Mouse (Mus musculus) heart, postnatal 0 days (tissue): ENCODE measurements around the gene Dcaf17. TPM values are rescaled to one million over a fixed set of nuclear protein-coding genes. Genes with fewer than 3 reads are reported as not detected.

Source experiments
- ATAC-seq: fragments of 200-750 bp; cut with Nextera tagmentation; 2 replicates; pipeline ENCODE4 v1.8.0; 2017; ENCODE audit warnings: low read depth, moderate number of reproducible peaks, moderate library complexity; ENCODE audit not compliant: insufficient read depth
- DNase-seq: peaks from one replicate; pipeline ENCODE4 v3.0.0-alpha.2; 2016; ENCODE audit warnings: low spot score
- H3K27ac ChIP-seq: fragments of 300-500 bp; sonication (generic); 2 replicates; pipeline ENCODE4 v1.5.1; 2014; ENCODE audit warnings: low read depth, mild to moderate bottlenecking
- H3K27me3 ChIP-seq: fragments of 300-500 bp; sonication (generic); 2 replicates; pipeline ENCODE4 v1.6.1; 2014; ENCODE audit warnings: low read length, mixed read lengths; ENCODE audit not compliant: control insufficient read depth, insufficient read depth
- H3K36me3 ChIP-seq: fragments of 300-500 bp; sonication (generic); replicated peaks from 2 replicates; pipeline ENCODE4 v1.6.1; 2014; ENCODE audit warnings: low read length, mixed read lengths; ENCODE audit not compliant: control insufficient read depth, insufficient read depth
- H3K4me1 ChIP-seq: fragments of 300-500 bp; sonication (generic); 2 replicates; pipeline ENCODE4 v1.6.1; 2014; ENCODE audit warnings: antibody characterized with exemption; ENCODE audit not compliant: control insufficient read depth, insufficient read depth
- H3K4me2 ChIP-seq: fragments of 300-500 bp; sonication (generic); 2 replicates; pipeline ENCODE4 v1.6.1; 2014; ENCODE audit warnings: low read depth, mild to moderate bottlenecking, low read length, moderate library complexity
- H3K4me3 ChIP-seq: fragments of 300-500 bp; sonication (generic); 2 replicates; pipeline ENCODE4 v1.5.1; 2014; ENCODE audit warnings: low read depth, low read length
- H3K9ac ChIP-seq: fragments of 300-500 bp; sonication (generic); replicated peaks from 2 replicates; pipeline ENCODE4 v1.6.1; 2014; ENCODE audit warnings: low read depth, low read length, mixed read lengths
- H3K9me3 ChIP-seq: fragments of 300-500 bp; sonication (generic); replicated peaks from 2 replicates; pipeline ENCODE4 v1.6.1; 2016; ENCODE audit warnings: low read length; ENCODE audit not compliant: control insufficient read depth
- CTCF ChIP-seq: IDR thresholded peaks from 2 replicates; pipeline ENCODE4 v1.5.1; 2016; ENCODE audit warnings: antibody characterized with exemption, control low read depth, low read depth
- EP300 ChIP-seq: IDR thresholded peaks from 2 replicates; pipeline ENCODE4 v1.6.1; 2016; ENCODE audit warnings: antibody characterized with exemption, low read depth
- WGBS: fragments of 180-500 bp; shearing (Covaris S2); extraction: QIAGEN DNeasy Blood & Tissue Kit; methylation state at CpG from one replicate; pipeline ENCODE4 v1.1.7; 2014; 5-methylcytosine and 5-hydroxymethylcytosine counted together
- polyA plus RNA-seq: library from polyadenylated mRNA; unstranded; fragments of >200 nt; fragmentation: Nextera tagmentation; extraction: Ambion mirVana; gene quantifications from 2 replicates; pipeline ENCODE4 v1.2.1, GENCODE M21; 2015
- total RNA-seq: library from RNA; depleted of rRNA; stranded (reverse); fragments of >200 nt; gene quantifications from 2 replicates; pipeline ENCODE4 v1.2.3, GENCODE M21; 2014; ENCODE audit warnings: low replicate concordance

Dcaf17 gene
- total and polyA plus RNA-seq, 2 experiments from 2014 or later: 7.9 to 13.6 TPM

- no peak for TF ChIP-seq CTCF
- no peak for TF ChIP-seq EP300
- H3K9me3 ChIP-seq: no peaks in the 10 kb centered on the region
- no peak overlapping the region for H3K4me3 ChIP-seq
- no peak overlapping the region for H3K4me2 ChIP-seq
- DNase-seq: no peak
- H3K27me3 ChIP-seq: no peaks in the 10 kb centered on the region
- no peak overlapping the region for H3K9ac ChIP-seq
- WGBS: 77% methylated on average over 2 of the region's 2 CpGs
- H3K27ac ChIP-seq: no peak overlapping the region
- H3K4me1 ChIP-seq: peaks cover 26% of the 10 kb centered on the region
- no peaks in the 10 kb centered on the region for H3K36me3 ChIP-seq
- no peak for ATAC-seq
Observed at GRCm38 (mm10) chr2:71030663-71031062, 24.5 kb upstream of the Dcaf17 start.

- H3K27ac ChIP-seq: peak overlapping the region; percentile 16; the same call in 1 of the 2 replicates
- DNase-seq (no peak), ATAC-seq (0 out of 2 replicates have a peak, but pooled peaks have one; percentile 25)
- 70% methylated on average over 18 of the region's 18 CpGs for WGBS
- H3K36me3 ChIP-seq: no peaks in the 10 kb centered on the region
- TF ChIP-seq EP300: no peak
- no peak for TF ChIP-seq CTCF
- no peaks in the 10 kb centered on the region for H3K9me3 ChIP-seq
- H3K9ac ChIP-seq: no peak overlapping the region
- H3K4me3 ChIP-seq: no peak overlapping the region
- H3K4me2 ChIP-seq: no peak overlapping the region
- no peaks in the 10 kb centered on the region for H3K27me3 ChIP-seq
- H3K4me1 ChIP-seq: peaks cover 26% of the 10 kb centered on the region
Observed at GRCm38 (mm10) chr2:71031973-71032794, 22.9 kb upstream of the Dcaf17 start.

- H3K4me3 ChIP-seq: no peak overlapping the region
- ATAC-seq (no peak), DNase-seq (no peak)
- H3K9ac ChIP-seq: no peak overlapping the region
- no peak overlapping the region for H3K4me2 ChIP-seq
- no peak overlapping the region for H3K27ac ChIP-seq
- peaks cover 26% of the 10 kb centered on the region for H3K4me1 ChIP-seq
- WGBS: 69% methylated on average over 4 of the region's 4 CpGs
- TF ChIP-seq EP300: no peak
- no peak for TF ChIP-seq CTCF
- H3K27me3 ChIP-seq: no peaks in the 10 kb centered on the region
- no peaks in the 10 kb centered on the region for H3K9me3 ChIP-seq
- H3K36me3 ChIP-seq: no peaks in the 10 kb centered on the region
Observed at GRCm38 (mm10) chr2:71033014-71033413, 22.1 kb upstream of the Dcaf17 start.

GRCm38 (mm10) chr2:71033987-71034386 is 21.1 kb upstream of the Dcaf17 start:
- Histone ChIP-seq H3K4me2 (no peak overlapping the region), H3K27ac (peak overlapping the region; percentile 69), H3K27me3 (no peaks in the 10 kb centered on the region), H3K4me1 (peaks cover 26% of the 10 kb centered on the region), H3K9ac (no peak overlapping the region), H3K9me3 (no peaks in the 10 kb centered on the region), H3K4me3 (no peak overlapping the region), H3K36me3 (no peaks in the 10 kb centered on the region)
- peak; percentile 65 for DNase-seq
- WGBS: 30% methylated on average over 8 of the region's 8 CpGs
- peak; percentile 59 for ATAC-seq
- TF ChIP-seq CTCF (no peak), EP300 (no peak)

- Histone ChIP-seq H3K27ac (no peak overlapping the region), H3K27me3 (no peaks in the 10 kb centered on the region), H3K4me2 (no peak overlapping the region), H3K4me1 (peaks cover 17% of the 10 kb centered on the region), H3K4me3 (no peak overlapping the region), H3K9ac (no peak overlapping the region), H3K36me3 (no peaks in the 10 kb centered on the region), H3K9me3 (no peaks in the 10 kb centered on the region)
- TF ChIP-seq EP300 (no peak), CTCF (no peak)
- ATAC-seq: no peak
- no peak for DNase-seq
- WGBS: 88% methylated on average over 6 of the region's 6 CpGs
Observed at GRCm38 (mm10) chr2:71037447-71037846, 17.7 kb upstream of the Dcaf17 start.
